Mouse (Mus musculus) intestine, postnatal 0 days (tissue): Measurements from ENCODE around the gene Parp3. TPM values are rescaled to one million over a fixed set of nuclear protein-coding genes. Genes with fewer than 3 reads are reported as not detected.

Source experiments
- ATAC-seq: fragments of 200-750 bp; cut with Nextera tagmentation; 2 replicates; pipeline ENCODE4 v1.8.0; 2017; ENCODE audit warnings: mild to moderate bottlenecking, moderate TSS enrichment, moderate library complexity
- H3K27ac ChIP-seq: fragments of 300-500 bp; sonication (generic); 2 replicates; pipeline ENCODE4 v1.5.1; 2014; ENCODE audit warnings: mild to moderate bottlenecking, low read depth, low read length, moderate library complexity
- H3K27me3 ChIP-seq: fragments of 300-500 bp; sonication (generic); replicated peaks from 2 replicates; pipeline ENCODE4 v1.6.1; 2014; ENCODE audit warnings: low read length, mixed read lengths; ENCODE audit not compliant: control insufficient read depth, insufficient read depth
- H3K36me3 ChIP-seq: fragments of 300-500 bp; sonication (generic); 2 replicates; pipeline ENCODE4 v1.6.1; 2014; ENCODE audit warnings: mild to moderate bottlenecking, moderate library complexity; ENCODE audit not compliant: control insufficient read depth, insufficient read depth
- H3K4me1 ChIP-seq: fragments of 300-500 bp; sonication (generic); replicated peaks from 2 replicates; pipeline ENCODE4 v1.6.1; 2014; ENCODE audit warnings: antibody characterized with exemption, low read length, mixed read lengths; ENCODE audit not compliant: control insufficient read depth, insufficient read depth
- H3K4me2 ChIP-seq: fragments of 300-500 bp; sonication (generic); replicated peaks from 2 replicates; pipeline ENCODE4 v1.6.1; 2014; ENCODE audit warnings: low read depth, mild to moderate bottlenecking, moderate library complexity
- H3K4me3 ChIP-seq: fragments of 300-500 bp; sonication (generic); 2 replicates; pipeline ENCODE4 v1.5.1; 2014; ENCODE audit warnings: low read depth, low read length
- H3K9ac ChIP-seq: fragments of 300-500 bp; sonication (generic); 2 replicates; pipeline ENCODE4 v1.6.1; 2014; ENCODE audit warnings: mild to moderate bottlenecking, low read depth, low read length
- H3K9me3 ChIP-seq: fragments of 300-500 bp; sonication (generic); 2 replicates; pipeline ENCODE4 v1.6.1; 2016; ENCODE audit warnings: mixed run types; ENCODE audit not compliant: control insufficient read depth
- CTCF ChIP-seq: sonication (generic); IDR thresholded peaks from 2 replicates; pipeline ENCODE4 v1.5.1; 2016; ENCODE audit warnings: low read depth, mild to moderate bottlenecking, control low read depth, antibody characterized with exemption, moderate library complexity
- WGBS: fragments of 180-500 bp; shearing (Covaris S2); extraction: QIAGEN DNeasy Blood & Tissue Kit; methylation state at CpG from one replicate; pipeline ENCODE4 v1.1.7; 2014; 5-methylcytosine and 5-hydroxymethylcytosine counted together
- polyA plus RNA-seq: library from polyadenylated mRNA; unstranded; fragments of >200 nt; fragmentation: Nextera tagmentation; extraction: Ambion mirVana; gene quantifications from 2 replicates; pipeline ENCODE4 v1.2.1, GENCODE M21; 2015

Gene Parp3
- polyA plus RNA-seq, 1 experiment from 2014 or later = 3.8 TPM

DNA sequence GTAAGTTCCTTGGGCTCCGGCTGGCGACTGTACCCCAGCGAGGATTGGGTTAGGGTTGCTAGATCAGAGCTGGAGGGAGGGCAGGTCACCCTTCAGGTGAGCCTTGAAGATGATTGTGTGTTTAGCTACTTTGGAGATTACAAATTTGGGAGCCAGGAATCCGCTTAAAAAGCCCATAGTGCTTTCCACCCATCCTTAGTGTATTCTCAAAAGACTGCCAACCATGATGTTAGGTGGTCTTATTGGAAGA lies 46.8 kb downstream of the Parp3 start:
- Histone ChIP-seq H3K27ac (peak overlapping the region; percentile 89; the same call in 1 of the 2 replicates), H3K4me3 (peak overlapping the region; percentile 80), H3K4me2 (peak overlapping the region; percentile 86), H3K9me3 (no peaks in the 10 kb centered on the region), H3K36me3 (peaks cover 22% of the 10 kb centered on the region), H3K9ac (peak overlapping the region; percentile 85), H3K27me3 (no peaks in the 10 kb centered on the region), H3K4me1 (peaks cover 8% of the 10 kb centered on the region; the same call in 1 of the 2 replicates)
- 0% methylated on average over 4 of the region's 4 CpGs for WGBS
- TF ChIP-seq CTCF = no peak
- ATAC-seq = no peak

DNA sequence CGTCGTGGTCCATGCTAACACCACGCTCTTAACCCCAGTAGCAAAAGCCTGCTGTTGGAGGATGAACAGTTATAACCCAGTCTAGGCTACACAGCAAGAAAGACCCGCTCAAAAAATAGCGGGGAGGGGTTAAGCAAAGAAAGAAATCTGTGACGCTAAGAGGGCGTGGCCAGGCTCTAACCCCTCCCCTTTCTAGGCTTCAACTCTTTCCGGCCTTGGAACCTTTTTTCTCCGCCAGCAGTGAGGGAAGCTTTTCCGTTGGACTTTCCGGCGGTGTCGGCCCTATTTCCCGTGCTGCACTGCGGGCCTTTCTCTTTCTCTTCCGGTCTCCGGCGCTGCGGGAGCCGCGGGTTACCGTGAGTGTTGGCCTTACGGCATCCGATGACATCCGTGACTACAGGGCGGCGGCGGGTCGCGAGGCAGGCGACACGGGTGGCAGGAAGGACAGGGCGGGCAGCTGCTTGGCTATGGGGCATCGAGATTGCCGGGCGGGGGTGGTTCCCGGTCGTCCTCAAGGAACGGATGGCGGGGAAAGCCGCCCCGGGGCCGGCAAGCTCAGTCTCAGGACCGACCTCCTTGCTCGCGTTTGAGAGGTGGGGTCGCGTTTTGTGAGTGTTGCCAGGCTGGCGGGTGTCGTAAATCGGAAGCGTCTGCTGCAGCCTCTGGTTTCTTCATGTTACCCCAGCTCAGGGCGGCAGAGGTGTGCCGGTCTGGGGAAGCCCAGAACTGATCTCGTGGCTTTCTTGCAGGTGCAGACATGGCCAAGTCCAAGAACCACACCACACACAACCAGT lies 47.3 kb downstream of the Parp3 start, which contains the start of gene Rpl29:
Gene Rpl29, plus strand, starts transcription at position 234 of the 794 bp plus-strand sequence.
- Histone ChIP-seq H3K4me3 (peak within 1 kb of the TSS; percentile 80), H3K27ac (peak within 1 kb of the TSS; percentile 89), H3K9me3 (no peaks in the 10 kb centered on the region), H3K4me2 (peak within 1 kb of the TSS; percentile 86), H3K9ac (peak within 1 kb of the TSS; percentile 85), H3K4me1 (peaks cover 8% of the 10 kb centered on the region; the same call in 1 of the 2 replicates), H3K27me3 (no peaks in the 10 kb centered on the region), H3K36me3 (peaks cover 22% of the 10 kb centered on the region)
- ATAC-seq = peak; percentile 85
- under 1% methylated on average over 55 of the region's 55 CpGs for WGBS
- no peak for TF ChIP-seq CTCF

DNA sequence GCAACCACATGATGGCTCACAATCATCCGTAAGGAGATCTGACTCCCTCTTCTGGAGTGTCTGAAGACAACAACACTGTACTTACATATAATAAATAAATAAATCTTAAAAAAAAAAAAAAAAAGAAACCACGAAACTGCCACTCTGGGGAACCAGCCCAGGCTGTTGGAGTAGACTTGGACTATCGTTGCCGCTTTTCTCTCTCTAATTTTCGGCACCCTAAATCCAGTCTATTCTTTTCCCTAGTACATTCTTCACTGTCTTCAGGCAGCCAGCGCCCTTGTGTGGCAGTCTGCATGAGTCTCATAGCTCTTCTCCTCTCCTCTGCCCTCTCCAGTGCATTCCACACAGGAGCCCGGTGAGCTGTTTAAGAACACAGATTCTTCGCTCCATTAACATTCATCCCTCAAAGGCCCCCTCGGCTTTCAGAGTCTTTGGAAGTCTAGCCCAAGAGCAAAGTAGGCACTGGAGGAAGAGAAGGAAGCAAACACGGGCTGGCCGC lies 48.0 kb downstream of the Parp3 start:
- Histone ChIP-seq H3K4me1 (peaks cover 8% of the 10 kb centered on the region; the same call in 1 of the 2 replicates), H3K27me3 (no peaks in the 10 kb centered on the region), H3K4me2 (peak overlapping the region; percentile 86), H3K36me3 (peaks cover 22% of the 10 kb centered on the region), H3K4me3 (peak overlapping the region; percentile 80), H3K9me3 (no peaks in the 10 kb centered on the region), H3K27ac (peak overlapping the region; percentile 89), H3K9ac (peak overlapping the region; percentile 85)
- 14% methylated on average over 11 of the region's 11 CpGs for WGBS
- ATAC-seq = peak; percentile 25; the same call in 1 of the 2 replicates
- peak; percentile 31 for TF ChIP-seq CTCF

DNA sequence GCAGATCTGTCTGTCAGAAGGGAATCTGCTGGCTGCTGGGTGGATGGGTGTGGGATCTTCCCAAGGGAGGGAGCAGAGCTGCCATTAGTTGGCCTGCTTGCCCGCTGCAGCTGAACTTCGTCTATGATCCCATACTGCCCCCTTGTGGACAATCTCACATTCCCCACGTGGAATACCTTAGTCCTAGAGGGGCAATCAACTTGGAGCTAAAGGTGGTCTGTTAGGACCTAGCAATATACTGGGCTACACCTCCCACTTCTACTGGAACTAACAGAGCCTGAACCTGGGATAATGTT lies 54.9 kb downstream of the Parp3 start:
- no peak overlapping the region for H3K4me3 ChIP-seq
- no peak overlapping the region for H3K27ac ChIP-seq
- WGBS = 1% methylated on average over 3 of the region's 3 CpGs
- H3K4me2 ChIP-seq = peak overlapping the region; percentile 40
- H3K9ac ChIP-seq = no peak overlapping the region
- no peaks in the 10 kb centered on the region for H3K4me1 ChIP-seq
- no peaks in the 10 kb centered on the region for H3K9me3 ChIP-seq
- no peaks in the 10 kb centered on the region for H3K36me3 ChIP-seq
- peak; percentile 99 for TF ChIP-seq CTCF
- peaks cover 7% of the 10 kb centered on the region; the same call in 1 of the 2 replicates for H3K27me3 ChIP-seq
- peak; percentile 58 for ATAC-seq

DNA sequence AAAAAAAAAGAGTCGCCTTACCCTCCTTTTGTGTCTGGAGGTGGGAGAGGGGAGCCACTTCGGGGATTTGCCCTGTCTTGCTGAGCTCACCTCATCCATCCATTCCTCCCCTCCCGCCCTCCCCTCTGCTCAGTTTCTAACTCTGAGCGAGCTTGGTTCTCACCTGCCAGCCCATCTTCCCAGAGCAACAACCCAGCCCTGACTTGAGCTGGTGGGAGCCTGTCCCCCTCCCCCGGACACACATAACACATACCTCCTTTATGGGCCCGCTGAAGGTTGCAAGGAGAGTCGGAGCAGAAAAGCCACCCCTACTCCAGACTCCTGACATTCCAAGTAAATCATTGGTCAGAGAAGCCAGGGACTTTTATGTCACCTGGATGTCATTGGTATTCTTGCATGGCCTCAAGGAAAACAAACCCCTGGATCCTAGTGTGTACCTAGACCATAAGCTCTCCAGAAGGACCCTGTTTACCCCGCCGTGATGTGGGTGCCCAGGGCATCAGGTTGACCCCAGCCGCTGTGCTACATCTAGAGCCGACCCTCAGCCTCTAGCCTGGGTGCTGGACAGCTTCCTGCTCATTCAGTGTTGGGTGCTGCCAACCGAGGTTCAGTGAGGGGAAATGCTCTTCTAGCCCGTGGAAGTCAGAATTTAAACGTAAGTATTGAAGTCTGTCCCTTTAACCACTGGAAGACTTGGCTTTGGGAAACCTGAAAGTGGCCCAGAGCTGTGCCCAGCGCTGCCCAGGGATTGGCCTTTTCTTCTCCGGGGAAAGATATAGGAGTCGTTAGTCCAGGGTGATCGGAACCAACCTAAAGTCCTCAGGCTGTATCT lies 55.5 kb downstream of the Parp3 start:
- H3K9ac ChIP-seq = no peak overlapping the region
- no peaks in the 10 kb centered on the region for H3K36me3 ChIP-seq
- H3K4me1 ChIP-seq = no peaks in the 10 kb centered on the region
- no peak overlapping the region for H3K27ac ChIP-seq
- peak overlapping the region; percentile 40 for H3K4me2 ChIP-seq
- WGBS = 19% methylated on average over 17 of the region's 18 CpGs
- H3K4me3 ChIP-seq = no peak overlapping the region
- no peaks in the 10 kb centered on the region for H3K9me3 ChIP-seq
- peaks cover 7% of the 10 kb centered on the region; the same call in 1 of the 2 replicates for H3K27me3 ChIP-seq
- no peak for TF ChIP-seq CTCF
- ATAC-seq = peak; percentile 5; the same call in 1 of the 2 replicates

DNA sequence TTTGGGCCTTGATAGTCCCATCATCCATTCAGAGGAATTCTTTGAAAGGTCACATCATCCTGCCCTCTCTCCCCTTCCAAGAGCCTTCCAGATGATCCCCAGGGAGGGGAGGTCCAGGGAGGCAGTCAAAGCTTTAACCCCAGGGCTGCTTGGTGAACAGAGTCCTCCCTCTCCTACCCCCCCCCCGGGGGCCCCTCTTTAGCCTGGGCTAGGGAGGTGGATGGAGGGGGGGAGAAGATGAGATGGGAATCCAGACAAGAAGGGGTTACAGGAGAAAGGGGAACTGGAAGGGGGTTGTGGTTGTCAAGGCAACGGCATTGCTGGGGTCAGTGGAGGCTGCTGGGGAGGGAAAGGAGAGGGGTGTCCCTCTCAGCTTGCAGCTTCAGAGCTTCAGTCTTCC lies 56.1 kb downstream of the Parp3 start:
- 10% methylated on average over 2 of the region's 2 CpGs for WGBS
- Histone ChIP-seq H3K4me2 (no peak overlapping the region), H3K9ac (no peak overlapping the region)

More for the DNA sequence above, 56.1 kb downstream of the Parp3 start:
- Histone ChIP-seq H3K4me1 (no peaks in the 10 kb centered on the region), H3K27me3 (peaks cover 7% of the 10 kb centered on the region; the same call in 1 of the 2 replicates), H3K36me3 (no peaks in the 10 kb centered on the region), H3K4me3 (no peak overlapping the region), H3K27ac (no peak overlapping the region), H3K9me3 (no peaks in the 10 kb centered on the region)
- no peak for TF ChIP-seq CTCF
- ATAC-seq = no peak

Other genes starting within 250 kb of the Parp3 start
- 81.2 and 82.9 TPM in 2 replicates for gene Alas1, start 228.3 kb downstream of the Parp3 start, polyA plus RNA-seq
- 11.5 and 12.3 TPM in 2 replicates for gene Poc1a, start 195.9 kb downstream of the Parp3 start, polyA plus RNA-seq
- gene Dusp7, start 108.3 kb downstream of the Parp3 start, polyA plus RNA-seq = 4.6 TPM in 2 replicates
- gene Rpl29, start 47.5 kb downstream of the Parp3 start, polyA plus RNA-seq = 539 and 575 TPM in 2 replicates
- 42.2 and 43.2 TPM in 2 replicates for gene Acy1, start 38.6 kb downstream of the Parp3 start, polyA plus RNA-seq
- 35.9 and 38.1 TPM in 2 replicates for gene Abhd14b, start 29.5 kb downstream of the Parp3 start, polyA plus RNA-seq
- 20.8 and 21.0 TPM in 2 replicates for gene Abhd14a, start 29.3 kb downstream of the Parp3 start, polyA plus RNA-seq
- 13.8 and 15.7 TPM in 2 replicates for gene Pcbp4, start 23.7 kb downstream of the Parp3 start, polyA plus RNA-seq
- 0.17 and 0.26 TPM in 2 replicates for gene Gpr62, start 11.0 kb downstream of the Parp3 start, polyA plus RNA-seq
- 17.7 and 19.4 TPM in 2 replicates for gene Rrp9, start 986 bp downstream of the Parp3 start, polyA plus RNA-seq
- gene Iqcf1, start 23.0 kb upstream of the Parp3 start, polyA plus RNA-seq = not detected in 2 replicates
- not detected in 2 replicates for gene Iqcf5, start 37.6 kb upstream of the Parp3 start, polyA plus RNA-seq
- gene Iqcf3, start 84.7 kb upstream of the Parp3 start, polyA plus RNA-seq = not detected in 2 replicates
- not detected in 2 replicates for gene Iqcf4, start 94.0 kb upstream of the Parp3 start, polyA plus RNA-seq
- not detected in 2 replicates for gene Iqcf6, start 149.6 kb upstream of the Parp3 start, polyA plus RNA-seq
- gene Grm2, start 179.1 kb upstream of the Parp3 start, polyA plus RNA-seq = not detected in 2 replicates
- gene Tex264, start 209.0 kb upstream of the Parp3 start, polyA plus RNA-seq = 100 and 109 TPM in 2 replicates